Mouse (Mus musculus): Measurements from ENCODE around the gene Ubb. TPM values are rescaled to one million over a fixed set of nuclear protein-coding genes. Genes with fewer than 3 reads are reported as not detected.

Ubb gene
- polyA plus RNA-seq, 1 experiment from 2014 or later = 3,322 TPM

GRCm38 (mm10) chr11:62554163-62554855, 3.3 kb downstream of the Ubb start:
- H3K4me3 ChIP-seq = peak overlapping the region; percentile 61
- H3K9me3 ChIP-seq (replicated peaks) = no peaks in the 10 kb centered on the region
- peaks cover 35% of the 10 kb centered on the region for H3K36me3 ChIP-seq
- 80% methylated on average over 5 of the region's 5 CpGs for WGBS
- no peak for DNase-seq (ENCODE audit: low spot score)
- peaks cover 34% of the 10 kb centered on the region for H3K4me1 ChIP-seq
- H3K27ac ChIP-seq (replicated peaks) = no peak overlapping the region
- 0 out of 2 replicates have a peak, but pooled peaks cover 1% of the 10 kb centered on the region for H3K27me3 ChIP-seq (ENCODE audit: low read depth, poor library complexity, severe bottlenecking)

DNA sequence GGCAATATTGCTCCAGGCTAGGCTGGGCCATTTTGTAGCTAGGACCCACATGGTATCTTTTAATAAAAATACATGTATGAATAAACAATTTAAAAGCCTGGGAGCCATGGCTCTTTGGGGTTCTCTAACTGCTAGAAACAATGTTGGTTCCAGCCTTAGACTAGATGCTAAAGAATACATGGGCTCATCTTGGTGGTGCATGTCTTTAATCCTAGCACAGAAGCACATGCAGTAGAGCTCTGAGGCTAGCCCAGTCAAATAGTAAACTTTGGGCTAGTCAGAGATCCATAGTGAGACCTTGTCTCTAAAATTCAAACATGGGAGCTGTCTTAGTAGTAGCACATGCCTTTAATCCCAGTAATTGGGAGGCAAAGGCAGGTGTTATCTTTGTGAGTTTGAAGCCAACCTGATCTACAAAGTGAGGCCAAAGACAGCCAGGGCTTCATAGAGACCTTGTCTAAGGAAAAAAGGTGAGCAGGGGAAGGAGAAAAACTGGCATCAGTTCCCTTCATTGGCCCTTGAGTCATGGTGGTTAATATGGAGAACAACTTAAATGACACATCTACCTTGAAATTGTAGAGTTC, 4.1 kb downstream of the Ubb start:
- Histone ChIP-seq H3K27ac (replicated peaks) (no peak overlapping the region), H3K4me3 (peak overlapping the region; percentile 61), H3K9me3 (replicated peaks) (no peaks in the 10 kb centered on the region), H3K27me3 (ENCODE audit: low read depth, poor library complexity, severe bottlenecking) (0 out of 2 replicates have a peak, but pooled peaks cover 8% of the 10 kb centered on the region), H3K4me1 (peaks cover 27% of the 10 kb centered on the region), H3K36me3 (peaks cover 35% of the 10 kb centered on the region)
- no peak for DNase-seq (ENCODE audit: low spot score)

GRCm38 (mm10) chr11:62555896-62556412, 5.0 kb downstream of the Ubb start:
- H3K4me3 ChIP-seq = no peak overlapping the region
- H3K27me3 ChIP-seq (ENCODE audit: low read depth, poor library complexity, severe bottlenecking) = 0 out of 2 replicates have a peak, but pooled peaks cover 14% of the 10 kb centered on the region
- no peaks in the 10 kb centered on the region for H3K9me3 ChIP-seq (replicated peaks)
- DNase-seq (ENCODE audit: low spot score) = no peak
- H3K4me1 ChIP-seq = peaks cover 27% of the 10 kb centered on the region
- no peak overlapping the region for H3K27ac ChIP-seq (replicated peaks)
- H3K36me3 ChIP-seq = peaks cover 35% of the 10 kb centered on the region

DNA sequence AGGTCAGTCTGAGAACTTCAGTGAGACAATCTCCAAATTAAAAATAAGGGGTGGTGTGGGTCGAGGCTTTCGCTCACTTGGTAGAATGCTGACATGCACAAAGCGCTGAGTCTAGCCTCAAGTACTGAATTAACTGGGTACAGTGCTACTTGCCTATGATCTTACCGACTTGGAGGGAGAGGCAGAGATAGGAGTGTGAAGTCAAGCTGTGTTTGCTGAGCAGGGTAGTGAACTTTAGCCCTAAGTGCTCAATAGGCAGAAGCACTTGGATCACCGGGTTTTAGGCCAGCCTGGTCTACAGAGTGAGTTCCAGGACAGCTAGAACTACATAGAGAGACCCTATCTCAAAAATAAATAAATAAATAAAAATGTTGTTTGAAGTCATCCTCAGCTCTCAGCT, 6.2 kb downstream of the Ubb start:
- 0 out of 2 replicates have a peak, but pooled peaks cover 23% of the 10 kb centered on the region for H3K27me3 ChIP-seq (ENCODE audit: low read depth, poor library complexity, severe bottlenecking)
- WGBS = 74% methylated on average over 5 of the region's 5 CpGs
- H3K9me3 ChIP-seq (replicated peaks) = no peaks in the 10 kb centered on the region
- no peak overlapping the region for H3K4me3 ChIP-seq
- peaks cover 27% of the 10 kb centered on the region for H3K4me1 ChIP-seq
- peaks cover 35% of the 10 kb centered on the region for H3K36me3 ChIP-seq
- H3K27ac ChIP-seq (replicated peaks) = no peak overlapping the region
- no peak for DNase-seq (ENCODE audit: low spot score)

GRCm38 (mm10) chr11:62558152-62558551, 7.2 kb downstream of the Ubb start:
- Histone ChIP-seq H3K4me3 (no peak overlapping the region), H3K9me3 (replicated peaks) (no peaks in the 10 kb centered on the region), H3K4me1 (peaks cover 25% of the 10 kb centered on the region), H3K36me3 (peaks cover 30% of the 10 kb centered on the region), H3K27ac (replicated peaks) (no peak overlapping the region), H3K27me3 (ENCODE audit: low read depth, poor library complexity, severe bottlenecking) (0 out of 2 replicates have a peak, but pooled peaks cover 23% of the 10 kb centered on the region)
- 77% methylated on average over 2 of the region's 2 CpGs for WGBS
- no peak for DNase-seq (ENCODE audit: low spot score)

DNA sequence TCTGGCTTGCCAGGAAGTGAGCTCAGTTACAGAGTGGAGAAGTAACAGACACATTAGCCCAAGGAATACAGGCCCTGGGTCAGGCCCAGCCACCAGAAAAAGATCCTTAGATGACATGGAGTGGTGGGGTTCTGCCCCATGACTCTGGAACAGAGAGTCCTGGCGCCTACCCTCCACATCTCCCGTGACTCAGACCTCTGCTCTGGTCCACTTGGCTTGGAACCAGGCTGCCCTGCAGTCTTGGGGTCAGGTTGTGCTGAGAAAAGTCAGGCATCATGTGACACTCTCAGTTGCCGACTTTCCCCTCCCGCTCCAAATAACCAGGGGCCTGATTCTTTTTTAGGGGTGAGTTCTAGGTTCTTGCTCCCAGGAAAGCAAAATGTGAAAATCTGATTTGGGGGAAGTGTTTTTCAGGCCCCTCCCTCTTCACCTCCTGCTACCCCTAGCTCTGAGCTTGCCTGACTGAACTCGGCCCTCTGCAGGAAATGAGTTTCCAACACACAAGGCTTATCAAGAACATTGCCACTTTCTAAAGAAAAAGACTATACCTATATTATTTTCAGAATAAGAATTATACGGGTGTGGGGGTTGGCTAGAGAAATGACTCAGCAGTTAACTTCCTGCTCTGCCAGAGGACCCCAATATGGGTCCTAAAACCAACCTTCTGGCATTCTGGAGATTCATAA, 8.1 kb downstream of the Ubb start:
- Histone ChIP-seq H3K4me3 (no peak overlapping the region), H3K36me3 (peaks cover 20% of the 10 kb centered on the region), H3K27me3 (ENCODE audit: low read depth, poor library complexity, severe bottlenecking) (0 out of 2 replicates have a peak, but pooled peaks cover 23% of the 10 kb centered on the region), H3K4me1 (peaks cover 16% of the 10 kb centered on the region), H3K27ac (replicated peaks) (no peak overlapping the region), H3K9me3 (replicated peaks) (no peaks in the 10 kb centered on the region)
- DNase-seq (ENCODE audit: low spot score) = no peak
- WGBS = 74% methylated on average over 6 of the region's 6 CpGs

DNA sequence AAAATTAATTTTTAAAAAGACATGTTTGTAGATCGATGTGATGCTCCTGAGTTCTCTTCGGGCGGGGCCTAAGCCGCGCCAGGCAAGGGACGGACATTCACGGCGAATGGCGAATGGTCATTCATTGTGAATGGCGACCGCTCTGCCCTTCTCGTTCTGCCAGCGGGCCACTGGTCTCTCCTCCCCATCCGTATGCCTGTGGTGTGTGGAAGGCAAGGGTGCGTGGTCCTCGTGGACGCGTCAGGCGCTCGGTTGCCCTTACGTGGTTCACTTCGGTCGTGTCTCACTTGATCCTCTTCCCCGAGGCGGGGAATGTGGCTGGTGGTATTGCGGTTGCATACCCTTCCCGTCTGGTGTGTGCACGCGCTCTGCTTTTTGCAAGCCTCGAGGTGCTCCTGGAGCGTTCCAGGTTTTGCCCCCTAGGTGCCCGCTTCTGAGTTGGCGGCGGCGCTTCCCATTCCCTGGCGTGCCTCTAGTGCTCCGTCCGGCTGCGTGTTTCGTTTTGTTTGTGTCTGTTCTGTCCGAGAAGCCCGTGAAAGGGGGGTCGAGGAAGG, 9.6 kb downstream of the Ubb start:
- H3K9me3 ChIP-seq (replicated peaks) = no peaks in the 10 kb centered on the region
- DNase-seq (ENCODE audit: low spot score) = no peak
- H3K36me3 ChIP-seq = peaks cover 6% of the 10 kb centered on the region
- H3K27me3 ChIP-seq (ENCODE audit: low read depth, poor library complexity, severe bottlenecking) = 0 out of 2 replicates have a peak, but pooled peaks cover 23% of the 10 kb centered on the region
- no peak overlapping the region for H3K27ac ChIP-seq (replicated peaks)
- peak overlapping the region; percentile 48 for H3K4me3 ChIP-seq
- WGBS = 37% methylated on average over 43 of the region's 43 CpGs
- peaks cover 5% of the 10 kb centered on the region; the same call in 1 of the 2 replicates for H3K4me1 ChIP-seq

GRCm38 (mm10) chr11:62563590-62563989, 12.6 kb downstream of the Ubb start:
- Histone ChIP-seq H3K27me3 (ENCODE audit: low read depth, poor library complexity, severe bottlenecking) (0 out of 2 replicates have a peak, but pooled peaks cover 23% of the 10 kb centered on the region), H3K4me1 (peaks cover 5% of the 10 kb centered on the region; the same call in 1 of the 2 replicates), H3K36me3 (no peaks in the 10 kb centered on the region), H3K4me3 (no peak overlapping the region), H3K9me3 (replicated peaks) (no peaks in the 10 kb centered on the region), H3K27ac (replicated peaks) (no peak overlapping the region)
- WGBS = 91% methylated on average over 2 of the region's 2 CpGs
- no peak for DNase-seq (ENCODE audit: low spot score)

- no peak overlapping the region for H3K27ac ChIP-seq (replicated peaks)
- DNase-seq (ENCODE audit: low spot score) = no peak
- H3K9me3 ChIP-seq (replicated peaks) = no peaks in the 10 kb centered on the region
- 0 out of 2 replicates have a peak, but pooled peaks cover 8% of the 10 kb centered on the region for H3K27me3 ChIP-seq (ENCODE audit: low read depth, poor library complexity, severe bottlenecking)
- WGBS = 78% methylated on average over 7 of the region's 7 CpGs
- H3K4me3 ChIP-seq = no peak overlapping the region
- H3K36me3 ChIP-seq = no peaks in the 10 kb centered on the region
- H3K4me1 ChIP-seq = peaks cover under 1% of the 10 kb centered on the region; the same call in 1 of the 2 replicates
These were observed 14.8 kb downstream of the Ubb start for GRCm38 (mm10) chr11:62565747-62566146.

DNA sequence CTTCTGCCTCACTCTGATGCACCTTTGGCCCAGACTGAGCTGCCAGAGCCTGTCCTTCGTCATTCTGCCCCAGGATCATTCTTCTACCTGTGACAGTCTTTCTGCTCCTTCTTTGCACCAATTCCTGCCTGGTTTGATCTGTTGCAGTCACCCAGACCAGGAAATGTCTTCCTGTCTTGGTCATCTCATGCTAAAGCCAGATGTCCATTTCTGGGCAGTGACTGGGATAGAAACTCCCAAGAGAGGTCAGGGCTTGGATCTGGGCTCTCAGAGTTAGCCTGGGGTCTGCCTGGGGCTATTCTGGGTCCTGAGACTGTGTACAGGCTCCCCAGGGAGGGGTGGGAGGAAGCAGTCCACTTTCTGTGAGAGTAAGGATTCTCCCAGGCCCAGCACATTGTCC, 15.2 kb downstream of the Ubb start:
- Histone ChIP-seq H3K27ac (replicated peaks) (no peak overlapping the region), H3K9me3 (replicated peaks) (no peaks in the 10 kb centered on the region), H3K36me3 (no peaks in the 10 kb centered on the region), H3K4me3 (no peak overlapping the region), H3K4me1 (no peaks in the 10 kb centered on the region), H3K27me3 (ENCODE audit: low read depth, poor library complexity, severe bottlenecking) (0 out of 2 replicates have a peak, but pooled peaks cover 6% of the 10 kb centered on the region)
- 75% methylated on average over 1 of the region's 1 CpGs for WGBS
- no peak for DNase-seq (ENCODE audit: low spot score)

- Histone ChIP-seq H3K36me3 (no peaks in the 10 kb centered on the region), H3K4me3 (no peak overlapping the region), H3K27ac (replicated peaks) (no peak overlapping the region), H3K4me1 (no peaks in the 10 kb centered on the region), H3K9me3 (replicated peaks) (no peaks in the 10 kb centered on the region), H3K27me3 (ENCODE audit: low read depth, poor library complexity, severe bottlenecking) (no peaks in the 10 kb centered on the region)
- WGBS = 68% methylated on average over 3 of the region's 3 CpGs
- no peak for DNase-seq (ENCODE audit: low spot score)
These were observed 17.3 kb downstream of the Ubb start for GRCm38 (mm10) chr11:62568300-62568699.

- Histone ChIP-seq H3K4me3 (peak within 1 kb of the TSS; percentile 64), H3K36me3 (no peaks in the 10 kb centered on the region), H3K27ac (replicated peaks) (no peak within 1 kb of the TSS), H3K4me1 (peaks cover 14% of the 10 kb centered on the region), H3K9me3 (replicated peaks) (no peaks in the 10 kb centered on the region), H3K27me3 (ENCODE audit: low read depth, poor library complexity, severe bottlenecking) (peaks cover 17% of the 10 kb centered on the region)
- 85% methylated on average over 6 of the region's 6 CpGs for WGBS
- DNase-seq (ENCODE audit: low spot score) = no peak
These were observed 23.2 kb downstream of the Ubb start, which contains the start of gene Trpv2 for GRCm38 (mm10) chr11:62573959-62574702. Trpv2 (plus strand) TSS chr11:62574486.
